Mouse (Mus musculus) left cerebral cortex, postnatal 36 days (tissue): Measurements from ENCODE around the gene Zfp51. TPM values are rescaled to one million over a fixed set of nuclear protein-coding genes. Genes with fewer than 3 reads are reported as not detected.

Experiments
- DNase-seq, 2 experiments: peaks; one replicate each; pipeline ENCODE4 v3.0.0; 2021 to 2022; ENCODE audit warnings: low spot score in 2 of 2, mixed read lengths in 1 of 2
- intact Hi-C: fragments of 180-260 bp; cut with DNase I; formaldehyde crosslinking; loops from one replicate; pipeline ENCODE4 v1.15.1; 2025
- total RNA-seq, 2 experiments: library from RNA; stranded (reverse); gene quantifications; 2 replicates each; pipeline ENCODE4 v1.2.3; 2021

The Zfp51 gene
- total RNA-seq, 2 experiments from 2014 or later = 3.4 to 5.3 TPM

- intact Hi-C loops = no loop called here
- DNase-seq = no peak
Measured at GRCm38 (mm10) chr17:21509756-21510155, 59.6 kb downstream of the Zfp51 start.

Other genes with a start within 250 kb of the Zfp51 start
- gene Vmn1r234, start 224.3 kb upstream of the Zfp51 start, total RNA-seq = not detected
- not detected for gene Vmn1r235, start 194.0 kb upstream of the Zfp51 start, total RNA-seq
- not detected for gene Vmn1r236, start 167.4 kb upstream of the Zfp51 start, total RNA-seq
- not detected for gene Vmn1r237, start 138.5 kb upstream of the Zfp51 start, total RNA-seq
- gene Zfp677, start 66.6 kb upstream of the Zfp51 start, total RNA-seq = 1 to 10 TPM in 1 of 2 experiments, under 1 TPM in 1; 0.88 to 1.4 TPM
- gene Zfp54, start 27.1 kb upstream of the Zfp51 start, total RNA-seq = under 1 TPM; 0.62 to 0.79 TPM
- 1 to 10 TPM; 3.6 to 4.5 TPM for gene Zfp53, start 38.6 kb downstream of the Zfp51 start, total RNA-seq
- 1 to 10 TPM; 4.9 to 7.5 TPM for gene Zfp52, start 85.2 kb downstream of the Zfp51 start, total RNA-seq
- gene Zfp948, start 116.6 kb downstream of the Zfp51 start, total RNA-seq = 10 to 100 TPM; 10.0 to 11.0 TPM
- 10 to 100 TPM; 10.6 to 12.1 TPM for gene Zfp983, start 200.2 kb downstream of the Zfp51 start, total RNA-seq
- 1 to 10 TPM; 6.5 to 9.0 TPM for gene Gm10226, start 241.5 kb downstream of the Zfp51 start, total RNA-seq